Mouse (Mus musculus): ENCODE data around the gene Gm20388. TPM values are rescaled to one million over a fixed set of nuclear protein-coding genes. Genes with fewer than 3 reads are reported as not detected.
"Not testable (repeated sequence)": the region's sequence is repeated elsewhere in the genome, so short reads cannot be mapped to it uniquely, and the experiment has no call there.

Gm20388 gene
- total and polyA plus RNA-seq, 3 experiments, result 0.02 to 0.05 TPM; not detected in 1

GRCm38 (mm10) chr8:123443576-123443921, 3532.9 kb downstream of the Gm20388 start:
- Histone ChIP-seq H3K4me1 (ENCODE audit: insufficient read depth, low read depth, low read length) (peaks cover 45% of the 10 kb centered on the region), H3K4me3 (ENCODE audit: low read depth, low read length) (peak overlapping the region; percentile 81), H3K36me3 (replicated peaks) (peaks cover 31% of the 10 kb centered on the region), H3K9me3 (replicated peaks) (0 out of 2 replicates have a peak, but pooled peaks cover 2% of the 10 kb centered on the region), H3K27me3 (ENCODE audit: insufficient read depth, low read length) (no peaks in the 10 kb centered on the region)
- no peak for ATAC-seq (ENCODE audit: extremely low read depth, insufficient number of reproducible peaks, low FRiP score, poor library complexity, severe bottlenecking)
- peak; percentile 31 for DNase-seq (ENCODE audit: low spot score)
- TF ChIP-seq TAL1 (conservative IDR thresholded peaks at IDR 0.05; ENCODE audit: low read depth, low read length), result no peak
- no peak for TF ChIP-seq GATA1 (IDR thresholded peaks at IDR 0.05; ENCODE audit: borderline replicate concordance, low read length)
- TF ChIP-seq POLR2AphosphoS5 (IDR thresholded peaks at IDR 0.05; ENCODE audit: insufficient replicate concordance, low read depth, low read length), result no peak
- no peak for TF ChIP-seq GATA2 (IDR thresholded peaks at IDR 0.05; ENCODE audit: borderline replicate concordance, low read depth, low read length)
- no peak for TF ChIP-seq CTCF (IDR thresholded peaks at IDR 0.05; ENCODE audit: low read depth, low read length)

- TF ChIP-seq GATA2 (IDR thresholded peaks at IDR 0.05; ENCODE audit: borderline replicate concordance, low read depth, low read length) (no peak), CTCF (IDR thresholded peaks at IDR 0.05; ENCODE audit: low read depth, low read length) (no peak), TAL1 (conservative IDR thresholded peaks at IDR 0.05; ENCODE audit: low read depth, low read length) (no peak), POLR2AphosphoS5 (IDR thresholded peaks at IDR 0.05; ENCODE audit: insufficient replicate concordance, low read depth, low read length) (no peak), GATA1 (IDR thresholded peaks at IDR 0.05; ENCODE audit: borderline replicate concordance, low read length) (no peak)
- Histone ChIP-seq H3K4me1 (ENCODE audit: insufficient read depth, low read depth, low read length) (peaks cover 51% of the 10 kb centered on the region), H3K4me3 (ENCODE audit: low read depth, low read length) (peak overlapping the region; percentile 81; the same call in 1 of the 2 replicates), H3K9me3 (replicated peaks) (0 out of 2 replicates have a peak, but pooled peaks cover 2% of the 10 kb centered on the region), H3K27me3 (ENCODE audit: insufficient read depth, low read length) (no peaks in the 10 kb centered on the region), H3K36me3 (replicated peaks) (peaks cover 34% of the 10 kb centered on the region)
- ATAC-seq (ENCODE audit: extremely low read depth, insufficient number of reproducible peaks, low FRiP score, poor library complexity, severe bottlenecking) (no peak), DNase-seq (ENCODE audit: low spot score) (no peak)
Measured at GRCm38 (mm10) chr8:123444131-123444530, 3533.5 kb downstream of the Gm20388 start.

GRCm38 (mm10) chr8:123445981-123446380, 3535.3 kb downstream of the Gm20388 start:
- no peaks in the 10 kb centered on the region for H3K27me3 ChIP-seq (ENCODE audit: insufficient read depth, low read length)
- peaks cover 69% of the 10 kb centered on the region for H3K4me1 ChIP-seq (ENCODE audit: insufficient read depth, low read depth, low read length)
- H3K36me3 ChIP-seq (replicated peaks), result peaks cover 43% of the 10 kb centered on the region
- no peak overlapping the region for H3K4me3 ChIP-seq (ENCODE audit: low read depth, low read length)
- H3K9me3 ChIP-seq (replicated peaks), result no peaks in the 10 kb centered on the region
- TF ChIP-seq TAL1 (conservative IDR thresholded peaks at IDR 0.05; ENCODE audit: low read depth, low read length) (no peak), POLR2AphosphoS5 (IDR thresholded peaks at IDR 0.05; ENCODE audit: insufficient replicate concordance, low read depth, low read length) (no peak), GATA2 (IDR thresholded peaks at IDR 0.05; ENCODE audit: borderline replicate concordance, low read depth, low read length) (no peak), GATA1 (IDR thresholded peaks at IDR 0.05; ENCODE audit: borderline replicate concordance, low read length) (no peak), CTCF (IDR thresholded peaks at IDR 0.05; ENCODE audit: low read depth, low read length) (no peak)
- no peak for ATAC-seq (ENCODE audit: extremely low read depth, insufficient number of reproducible peaks, low FRiP score, poor library complexity, severe bottlenecking)
- DNase-seq (ENCODE audit: low spot score), result no peak

GRCm38 (mm10) chr8:123446799-123447198, 3536.2 kb downstream of the Gm20388 start:
- Histone ChIP-seq H3K27me3 (ENCODE audit: insufficient read depth, low read length) (no peaks in the 10 kb centered on the region), H3K9me3 (replicated peaks) (no peaks in the 10 kb centered on the region), H3K4me3 (ENCODE audit: low read depth, low read length) (no peak overlapping the region), H3K36me3 (replicated peaks) (peaks cover 48% of the 10 kb centered on the region), H3K4me1 (ENCODE audit: insufficient read depth, low read depth, low read length) (peaks cover 77% of the 10 kb centered on the region)
- no peak for DNase-seq (ENCODE audit: low spot score)
- TF ChIP-seq TAL1 (conservative IDR thresholded peaks at IDR 0.05; ENCODE audit: low read depth, low read length), result no peak
- no peak for TF ChIP-seq GATA2 (IDR thresholded peaks at IDR 0.05; ENCODE audit: borderline replicate concordance, low read depth, low read length)
- TF ChIP-seq GATA1 (IDR thresholded peaks at IDR 0.05; ENCODE audit: borderline replicate concordance, low read length), result no peak
- TF ChIP-seq CTCF (IDR thresholded peaks at IDR 0.05; ENCODE audit: low read depth, low read length), result no peak
- TF ChIP-seq POLR2AphosphoS5 (IDR thresholded peaks at IDR 0.05; ENCODE audit: insufficient replicate concordance, low read depth, low read length), result no peak
- ATAC-seq (ENCODE audit: extremely low read depth, insufficient number of reproducible peaks, low FRiP score, poor library complexity, severe bottlenecking), result no peak

- Histone ChIP-seq H3K9me3 (replicated peaks) (no peaks in the 10 kb centered on the region), H3K27me3 (ENCODE audit: insufficient read depth, low read length) (no peaks in the 10 kb centered on the region), H3K4me1 (ENCODE audit: insufficient read depth, low read depth, low read length) (peaks cover 68% of the 10 kb centered on the region), H3K4me3 (ENCODE audit: low read depth, low read length) (peak overlapping the region; percentile 57; the same call in 1 of the 2 replicates), H3K36me3 (replicated peaks) (peaks cover 78% of the 10 kb centered on the region)
- DNase-seq (ENCODE audit: low spot score) (peak; percentile 69), ATAC-seq (ENCODE audit: extremely low read depth, insufficient number of reproducible peaks, low FRiP score, poor library complexity, severe bottlenecking) (peak; percentile 92)
- TF ChIP-seq POLR2AphosphoS5 (IDR thresholded peaks at IDR 0.05; ENCODE audit: insufficient replicate concordance, low read depth, low read length), result no peak
- TF ChIP-seq TAL1 (conservative IDR thresholded peaks at IDR 0.05; ENCODE audit: low read depth, low read length), result peak; percentile 86
- TF ChIP-seq GATA2 (IDR thresholded peaks at IDR 0.05; ENCODE audit: borderline replicate concordance, low read depth, low read length), result no peak
- no peak for TF ChIP-seq CTCF (IDR thresholded peaks at IDR 0.05; ENCODE audit: low read depth, low read length)
- TF ChIP-seq GATA1 (IDR thresholded peaks at IDR 0.05; ENCODE audit: borderline replicate concordance, low read length), result no peak
Measured at GRCm38 (mm10) chr8:123450783-123451182, 3540.1 kb downstream of the Gm20388 start.

GRCm38 (mm10) chr8:123451747-123452146, 3541.1 kb downstream of the Gm20388 start:
- not testable (repeated sequence) for ATAC-seq (ENCODE audit: extremely low read depth, insufficient number of reproducible peaks, low FRiP score, poor library complexity, severe bottlenecking); H3K4me3 ChIP-seq (ENCODE audit: low read depth, low read length); DNase-seq (ENCODE audit: low spot score); H3K9me3 ChIP-seq (replicated peaks); H3K27me3 ChIP-seq (ENCODE audit: insufficient read depth, low read length)
- peaks cover 77% of the 10 kb centered on the region for H3K36me3 ChIP-seq (replicated peaks)
- peaks cover 58% of the 10 kb centered on the region for H3K4me1 ChIP-seq (ENCODE audit: insufficient read depth, low read depth, low read length)

Measured in G1E (cell line).